Mouse (Mus musculus) cerebellum, postnatal 36 days (tissue): ENCODE measurements around the gene Gm572.

Experiments
- DNase-seq, 2 experiments: peaks; one replicate each; pipeline ENCODE4 v3.0.0; 2021 to 2022; ENCODE audit warnings: mixed read lengths in 2 of 2

Gene Gm572

DNA sequence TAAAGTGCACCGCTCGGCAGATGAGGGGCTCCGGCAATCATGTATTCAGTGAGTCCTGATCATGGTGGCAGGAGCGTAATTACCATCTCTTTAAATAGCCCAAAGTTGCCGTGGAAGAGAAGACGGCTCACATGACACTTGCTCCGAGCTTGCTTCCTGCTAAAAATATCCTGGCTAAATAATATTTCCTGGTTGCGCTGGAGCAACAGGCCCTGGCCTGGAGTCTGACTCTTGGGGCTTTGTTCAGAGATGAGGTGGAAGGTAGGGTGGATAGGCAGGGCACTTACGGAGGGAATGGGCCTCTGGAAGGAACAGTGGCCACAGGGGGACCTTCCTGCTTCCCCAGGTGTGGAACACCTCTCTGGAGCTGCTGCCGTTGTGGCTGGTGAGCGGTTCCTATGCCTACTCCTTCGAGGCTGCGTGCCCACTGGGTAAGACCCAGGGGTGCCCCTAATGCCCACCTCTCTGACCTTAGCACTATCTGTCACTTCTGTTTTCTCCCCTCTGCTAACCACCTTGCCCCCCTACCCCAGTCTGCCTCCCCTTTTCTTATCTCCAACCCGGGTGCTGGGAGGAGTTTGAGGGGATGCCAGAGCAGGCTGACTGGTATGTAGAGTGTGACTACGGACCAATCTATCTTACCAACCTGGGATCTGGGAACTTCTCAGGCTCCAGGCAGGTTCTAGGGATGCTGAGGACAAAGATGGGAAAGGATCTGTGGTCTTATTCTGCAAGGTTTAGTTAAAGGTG is 24.1 kb downstream of the Gm572 start:
- DNase-seq = no peak

DNA sequence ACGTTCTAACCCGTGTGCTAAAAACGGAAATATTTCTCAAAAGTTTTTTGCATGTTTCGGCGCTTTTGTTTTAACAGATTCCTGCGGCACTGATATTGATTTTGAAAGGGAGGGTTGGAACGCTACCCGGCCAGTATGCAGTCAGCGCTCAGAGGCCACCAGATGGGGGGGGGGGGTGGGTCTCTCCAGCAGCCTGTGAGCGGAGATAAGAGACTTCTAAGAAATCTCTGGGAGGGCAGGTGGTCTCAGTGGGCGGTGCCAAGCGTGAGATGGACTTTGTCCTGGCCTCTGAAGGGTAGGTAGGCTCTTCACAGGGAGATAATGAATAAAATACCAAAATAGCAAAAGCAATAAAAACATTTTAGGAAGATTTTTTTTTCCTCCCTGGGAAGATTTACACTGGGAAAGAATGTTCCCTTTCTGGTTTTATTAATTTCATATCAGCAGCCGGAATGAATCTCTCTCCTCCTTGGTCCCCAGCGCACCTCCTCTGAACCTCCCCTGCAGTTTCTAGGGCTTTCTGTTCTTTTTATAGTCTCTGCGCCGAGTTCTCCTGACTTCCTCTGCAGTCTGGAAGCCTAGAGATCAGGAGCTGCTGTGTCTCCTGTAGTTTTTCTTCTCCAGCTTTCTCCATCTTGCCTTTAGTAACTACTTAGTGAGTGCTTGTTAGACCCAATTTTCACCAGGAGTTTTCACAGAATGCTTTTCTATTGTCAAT is 28.3 kb downstream of the Gm572 start:
- no peak for DNase-seq

DNA sequence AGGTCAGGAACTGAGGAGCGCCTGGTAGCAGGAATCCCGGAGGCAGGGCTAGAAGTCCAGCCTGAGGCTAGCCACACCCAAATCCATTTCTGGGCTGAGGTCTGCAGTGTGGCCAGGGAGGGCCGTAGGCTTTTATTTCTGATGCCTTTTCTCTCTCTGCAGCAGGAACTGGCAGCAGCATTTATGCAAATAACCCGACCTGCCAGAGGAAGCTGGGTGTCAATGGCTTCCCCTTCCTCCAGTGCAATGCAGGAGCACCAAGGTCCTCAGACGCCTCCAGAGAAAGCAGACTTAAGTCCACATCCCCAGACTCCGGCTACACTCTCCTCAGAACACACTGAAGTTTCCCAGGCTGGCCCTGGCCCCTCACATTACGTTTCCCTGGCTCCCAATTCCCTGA is 31.9 kb downstream of the Gm572 start:
- DNase-seq = no peak

- no peak for DNase-seq
Measured at GRCm38 (mm10) chr4:148676188-148676960, 33.3 kb downstream of the Gm572 start.

DNA sequence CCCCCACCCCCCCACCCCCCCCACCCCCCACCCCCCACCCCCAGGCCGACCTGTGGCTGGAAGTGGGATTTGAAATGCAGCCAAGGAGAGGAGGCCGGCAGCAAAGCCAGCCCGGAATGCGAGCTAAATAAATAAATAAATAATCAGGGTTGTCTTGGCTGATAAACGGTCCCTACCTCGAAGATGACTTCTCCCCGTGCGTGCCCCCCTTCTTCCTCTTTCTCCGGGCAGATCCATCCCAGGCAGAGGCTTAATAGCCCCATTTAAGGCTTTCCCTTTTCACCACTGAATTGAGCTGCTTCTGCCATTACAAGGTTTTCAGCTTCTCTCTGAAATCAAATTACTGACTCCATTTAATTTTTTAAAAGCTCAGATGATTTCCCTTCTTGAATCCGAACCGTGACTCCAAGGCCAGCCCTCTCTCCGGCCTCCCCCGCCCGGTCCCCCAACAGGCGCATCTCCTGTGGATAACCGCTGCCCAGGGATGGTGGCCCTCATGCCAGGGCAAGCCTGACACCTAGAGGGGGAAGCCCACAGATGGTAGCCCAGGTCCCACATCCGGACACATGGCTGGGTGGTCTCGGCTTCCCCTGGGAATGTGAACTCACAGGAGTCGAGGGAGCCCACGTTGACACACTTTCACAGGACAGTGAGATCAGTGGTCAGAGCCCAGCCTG is 34.0 kb downstream of the Gm572 start:
- no peak for DNase-seq

DNA sequence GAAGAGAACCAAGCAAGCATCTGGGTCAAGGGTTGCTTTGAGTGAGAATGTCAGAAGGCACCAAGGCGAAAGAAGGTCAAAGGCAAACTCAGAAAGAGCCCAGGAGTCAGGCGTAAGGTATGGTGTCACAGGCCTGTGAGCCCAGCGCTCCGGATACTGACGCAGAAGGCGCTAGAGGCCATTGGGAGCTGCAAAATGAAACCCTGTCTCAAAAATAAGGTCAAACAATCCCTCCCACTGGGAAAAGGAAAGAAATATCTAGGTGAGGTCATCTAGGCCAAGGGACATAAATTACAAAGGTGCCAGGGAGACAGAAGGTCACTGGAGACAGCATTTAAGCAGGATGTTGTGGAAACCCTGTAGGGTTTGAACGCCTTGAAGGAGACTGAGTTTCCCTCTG is 35.0 kb downstream of the Gm572 start:
- DNase-seq = no peak

DNA sequence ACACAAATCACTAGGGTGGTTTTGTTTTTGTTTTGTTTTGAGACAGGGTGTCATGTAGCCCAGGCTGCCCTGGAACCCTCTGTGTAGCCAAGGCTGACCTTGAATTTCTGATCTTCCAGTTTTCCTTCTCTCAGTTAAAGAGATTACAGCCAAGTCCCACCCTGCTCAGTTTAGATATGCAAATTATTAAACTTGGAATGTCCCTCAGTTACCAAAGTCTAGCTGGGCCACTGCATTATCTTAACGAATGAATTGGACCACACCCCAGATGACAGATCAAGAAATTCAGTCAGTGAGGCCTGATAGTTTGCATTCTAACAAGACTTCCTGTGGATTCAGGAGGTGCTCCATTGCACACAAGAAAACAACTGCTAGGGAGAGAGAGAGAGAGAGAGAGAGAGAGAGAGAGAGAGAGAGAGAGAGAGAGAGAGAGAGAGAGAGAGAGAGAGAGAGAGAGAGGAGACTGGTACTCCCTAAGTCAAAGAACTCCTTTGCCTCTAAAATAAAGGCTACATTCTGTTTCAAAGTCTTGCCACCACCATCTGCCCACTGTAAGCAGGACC is 37.5 kb downstream of the Gm572 start:
- no peak for DNase-seq

DNA sequence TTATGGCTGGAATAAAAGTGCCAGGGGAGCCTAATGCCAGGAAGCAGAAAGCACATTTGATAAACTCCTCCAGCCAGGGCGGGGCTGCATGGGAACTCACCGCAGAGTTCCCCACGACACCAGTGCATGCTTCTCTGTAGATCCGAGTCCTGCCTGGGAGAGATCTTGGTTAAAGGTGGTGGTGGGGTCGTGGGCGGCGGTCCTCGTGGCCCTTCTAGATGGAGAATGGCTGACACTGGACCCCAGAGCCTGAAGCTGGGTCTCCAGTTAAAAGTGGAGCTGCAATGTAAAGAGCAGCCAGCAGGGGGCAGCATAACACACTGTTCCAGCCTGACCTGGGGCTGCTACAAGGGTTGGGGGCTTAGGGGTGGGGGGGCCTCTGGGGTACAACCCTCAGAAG is 38.3 kb downstream of the Gm572 start:
- peak; percentile 59 to 68 for DNase-seq

DNA sequence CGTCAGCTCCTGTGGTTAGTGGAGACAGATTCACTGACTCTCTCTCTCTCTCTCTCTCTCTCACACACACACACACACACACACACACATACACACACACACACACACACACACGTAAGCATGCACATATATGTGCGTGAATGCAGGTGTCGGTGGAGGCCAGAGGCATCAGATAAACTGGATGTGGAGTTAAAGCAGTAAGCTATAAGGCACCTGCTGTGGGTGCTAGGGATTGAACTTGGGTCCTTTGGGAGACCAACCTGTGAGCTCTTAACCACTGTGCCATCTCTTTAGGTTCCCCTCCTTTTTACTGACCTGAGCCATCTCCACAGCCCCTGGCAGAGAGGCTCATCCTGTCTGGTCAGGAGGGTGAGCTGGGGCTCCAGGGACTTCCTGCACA is 39.8 kb downstream of the Gm572 start:
- no peak for DNase-seq

DNA sequence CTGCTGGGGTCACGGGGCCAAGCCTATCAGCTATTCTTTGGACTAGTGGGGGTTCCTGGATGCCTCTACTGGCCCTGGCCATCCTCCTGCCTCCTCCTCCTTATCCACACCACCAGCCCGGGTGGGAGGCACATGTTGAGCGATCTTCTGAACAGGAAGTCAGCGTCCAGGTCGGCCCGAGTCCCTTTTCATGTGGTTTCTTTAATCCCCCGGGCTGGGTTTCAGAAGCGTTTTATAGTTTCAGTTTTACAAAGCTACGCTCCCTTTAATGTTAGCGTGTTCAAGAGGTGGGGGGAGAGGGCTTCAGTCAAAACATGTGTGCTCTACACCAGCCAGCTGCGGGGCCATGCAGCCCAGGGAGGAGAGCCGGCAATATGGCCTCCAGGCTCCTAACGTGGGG is 40.4 kb downstream of the Gm572 start:
- DNase-seq = no peak

DNA sequence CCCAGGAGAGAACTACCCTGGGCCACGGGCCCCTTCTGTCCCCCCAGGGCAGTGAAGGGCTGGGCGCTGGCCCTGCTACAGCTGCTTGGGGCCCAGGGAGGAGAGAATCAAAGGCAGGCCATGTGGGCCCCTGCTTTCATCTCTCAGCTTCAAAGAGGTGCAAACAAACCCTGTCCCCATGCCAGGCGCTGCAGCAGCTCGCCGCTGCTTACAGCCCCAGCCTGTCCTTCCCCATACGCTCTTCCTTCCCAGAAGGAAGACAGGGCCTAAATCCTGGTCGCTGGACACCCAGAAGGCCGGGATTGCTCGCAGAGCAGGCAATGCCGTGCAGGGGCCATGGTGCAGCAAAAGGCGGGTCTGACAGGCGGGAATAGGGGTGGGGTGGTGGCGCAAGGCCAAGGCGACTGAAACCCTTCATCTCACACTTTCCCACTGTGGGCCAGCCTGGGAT is 43.4 kb downstream of the Gm572 start:
- DNase-seq = no peak

DNA sequence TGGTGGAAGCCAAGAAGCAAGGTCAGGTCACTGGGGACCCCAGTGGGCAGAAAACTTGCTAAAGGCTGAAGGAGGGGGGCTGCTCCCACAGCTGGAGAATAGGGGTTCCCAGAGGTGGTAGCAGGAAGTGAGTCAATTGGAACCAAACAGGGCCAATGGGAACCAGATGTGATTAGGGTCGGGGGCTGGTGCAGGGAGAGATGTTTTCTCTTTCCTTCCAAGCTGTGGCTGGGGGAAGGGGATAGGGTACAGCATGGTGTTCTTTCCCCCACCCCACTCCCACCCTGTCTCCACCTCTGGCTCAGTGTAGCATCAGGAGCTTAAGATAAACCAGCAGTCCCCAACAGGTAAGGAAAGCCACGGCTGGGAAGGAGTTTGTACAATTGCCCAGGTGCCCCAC is 45.0 kb downstream of the Gm572 start:
- DNase-seq = no peak

DNA sequence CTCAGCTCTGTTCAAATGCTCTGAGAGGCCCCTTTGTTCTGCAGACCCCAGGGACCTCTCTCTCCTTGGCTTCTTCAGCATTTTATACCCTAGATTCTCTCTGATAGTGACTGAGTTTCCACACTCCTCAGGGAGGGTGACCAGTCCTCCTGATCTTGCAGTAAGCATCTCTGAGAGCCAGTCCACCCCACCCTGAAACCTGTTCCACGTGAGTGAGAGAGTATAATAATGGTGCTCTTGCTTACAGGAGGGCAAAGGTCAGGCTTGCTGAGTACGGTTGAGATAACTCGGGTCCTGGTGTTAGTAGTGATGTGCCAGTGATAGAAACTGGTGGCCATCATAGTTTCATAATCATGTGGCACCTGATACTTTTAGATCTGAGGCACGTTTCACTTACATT is 48.1 kb downstream of the Gm572 start:
- DNase-seq = no peak

DNA sequence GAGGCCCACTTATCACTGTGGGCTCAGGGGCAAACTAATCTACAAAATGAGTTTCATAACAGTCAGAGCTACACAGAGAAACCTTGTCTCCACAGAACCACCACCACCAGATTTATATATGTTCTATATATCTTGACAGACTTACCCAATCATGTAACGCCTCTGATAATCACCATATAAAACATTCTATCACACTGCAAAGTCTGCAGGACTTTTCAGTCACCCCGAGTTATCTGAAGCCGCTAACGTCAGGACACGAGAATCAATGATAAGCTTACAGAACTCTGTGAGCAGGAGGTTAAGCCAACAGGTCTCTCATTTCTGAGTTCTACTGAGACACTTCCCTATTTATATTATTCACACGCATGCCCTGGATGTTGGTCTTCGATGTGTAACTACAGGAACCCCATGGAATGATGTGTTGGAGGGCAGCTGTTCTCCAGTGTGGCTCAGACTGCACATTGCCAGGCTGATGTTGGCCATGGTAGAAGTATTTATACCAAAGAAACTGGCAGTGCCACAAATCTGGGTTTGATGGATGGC is 50.4 kb downstream of the Gm572 start:
- DNase-seq = no peak

- DNase-seq = peak; percentile 19 to 28
Measured at GRCm38 (mm10) chr4:148704756-148705155, 61.6 kb downstream of the Gm572 start.

GRCm38 (mm10) chr4:148708836-148709235 is 65.7 kb downstream of the Gm572 start:
- DNase-seq = no peak

GRCm38 (mm10) chr4:148710446-148710845 is 67.3 kb downstream of the Gm572 start:
- DNase-seq = no peak

DNA sequence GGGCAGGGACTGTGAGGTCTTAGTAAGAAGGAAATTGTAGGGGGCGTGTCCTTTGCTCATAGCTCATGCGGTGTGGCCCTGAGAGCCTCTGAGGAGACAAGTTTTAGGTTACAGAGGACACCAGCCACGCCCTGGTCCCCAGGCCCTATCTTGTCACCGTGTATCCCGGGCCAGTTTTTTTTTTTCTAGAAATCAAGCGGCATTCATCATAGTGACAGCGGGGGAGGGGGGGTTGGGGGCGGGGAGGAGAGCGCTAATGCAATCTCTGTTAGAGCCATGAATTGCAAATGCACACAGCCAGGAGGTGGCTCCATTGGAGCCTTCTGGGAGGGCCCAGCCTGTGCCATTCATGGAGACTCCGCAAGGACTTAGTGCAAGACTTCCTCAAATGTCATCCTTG is 68.2 kb downstream of the Gm572 start:
- no peak for DNase-seq

- DNase-seq = no peak
Measured at GRCm38 (mm10) chr4:148712632-148713031, 69.5 kb downstream of the Gm572 start.

DNA sequence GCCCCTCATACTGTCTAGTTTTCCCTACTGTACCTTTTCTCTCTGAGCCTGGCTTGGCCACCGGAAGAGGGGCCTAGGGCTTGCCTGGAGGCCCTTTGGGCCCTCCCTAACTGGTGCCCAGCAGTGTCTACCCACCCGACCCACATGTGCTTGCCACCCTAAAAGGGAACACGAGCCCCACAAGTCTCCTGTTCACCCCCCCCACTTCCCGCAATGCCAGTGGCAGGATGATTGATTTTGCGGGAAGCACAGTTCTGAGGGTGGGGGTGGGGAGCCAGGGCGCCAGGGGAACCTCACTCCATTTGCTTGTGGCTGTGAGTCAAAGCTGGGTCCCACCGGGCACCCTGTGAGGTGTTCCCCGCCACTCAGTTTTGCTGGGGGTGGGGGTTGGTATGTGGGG is 70.9 kb downstream of the Gm572 start:
- no peak for DNase-seq

DNA sequence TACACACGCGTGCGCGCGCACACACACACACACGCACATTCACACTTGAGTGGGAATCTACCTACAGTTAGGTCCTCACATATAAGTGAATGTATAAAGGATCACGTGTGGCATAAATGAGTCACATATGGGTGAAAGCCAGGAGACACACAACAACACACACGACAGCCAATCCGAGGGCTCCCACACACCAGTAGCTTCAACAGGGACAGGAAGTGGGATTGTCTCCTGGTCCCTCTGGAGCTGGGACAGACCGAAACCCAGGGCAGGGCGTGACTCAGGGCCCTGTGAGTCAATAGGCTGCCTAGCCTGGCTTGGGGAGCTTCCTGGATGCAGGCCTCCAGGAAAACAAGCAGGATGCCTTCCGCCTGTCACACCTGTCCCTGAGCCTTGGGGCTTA is 71.6 kb downstream of the Gm572 start:
- DNase-seq = no peak

DNA sequence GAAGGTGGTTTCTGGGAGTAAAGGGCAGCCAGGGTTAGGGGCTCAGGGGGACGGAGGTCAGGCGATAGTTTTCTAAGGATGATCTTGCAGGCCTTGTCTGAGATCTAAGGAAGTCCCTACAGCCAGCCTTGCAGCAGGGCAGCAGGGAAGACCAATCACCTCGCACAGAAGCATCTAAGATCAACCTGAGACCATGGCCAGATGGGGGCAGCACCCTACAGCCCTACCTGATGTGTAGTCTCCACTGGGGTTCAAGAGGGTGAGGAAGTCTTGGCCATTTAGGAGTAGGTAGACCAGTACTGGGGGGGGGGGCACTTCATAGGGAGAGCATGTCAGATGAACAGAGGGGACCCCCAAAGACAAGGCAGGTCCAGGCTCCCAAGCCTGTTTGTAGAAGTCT is 72.3 kb downstream of the Gm572 start:
- DNase-seq = no peak
